Mouse (Mus musculus) neural tube, embryonic 12.5 days (tissue): ENCODE results near the gene Rin3. TPM values are rescaled to one million over a fixed set of nuclear protein-coding genes. Genes with fewer than 3 reads are reported as not detected.

Source experiments
- ATAC-seq: fragments of 200-750 bp; cut with Nextera tagmentation; 2 replicates; pipeline ENCODE4 v1.8.0; 2017; ENCODE audit warnings: low read depth, mild to moderate bottlenecking, moderate TSS enrichment, moderate library complexity; ENCODE audit not compliant: low FRiP score
- H3K27ac ChIP-seq: fragments of 300-500 bp; sonication (generic); 2 replicates; pipeline ENCODE4 v1.5.1; 2016
- H3K27me3 ChIP-seq: fragments of 300-500 bp; sonication (generic); replicated peaks from 2 replicates; pipeline ENCODE4 v1.6.1; 2016; ENCODE audit warnings: mild to moderate bottlenecking
- H3K36me3 ChIP-seq: fragments of 300-500 bp; sonication (generic); 2 replicates; pipeline ENCODE4 v1.6.1; 2016; ENCODE audit warnings: mild to moderate bottlenecking
- H3K4me1 ChIP-seq: fragments of 300-500 bp; sonication (generic); 2 replicates; pipeline ENCODE4 v1.6.1; 2016
- H3K4me2 ChIP-seq: fragments of 300-500 bp; sonication (generic); replicated peaks from 2 replicates; pipeline ENCODE4 v1.6.1; 2016; ENCODE audit warnings: mild to moderate bottlenecking
- H3K4me3 ChIP-seq: fragments of 300-500 bp; sonication (generic); 2 replicates; pipeline ENCODE4 v1.5.1; 2016
- H3K9ac ChIP-seq: fragments of 300-500 bp; sonication (generic); 2 replicates; pipeline ENCODE4 v1.6.1; 2016; ENCODE audit warnings: mild to moderate bottlenecking
- H3K9me3 ChIP-seq: fragments of 300-500 bp; sonication (generic); 2 replicates; pipeline ENCODE4 v1.6.1; 2016; ENCODE audit warnings: mild to moderate bottlenecking
- WGBS: fragments of 180-500 bp; shearing (Covaris S2); methylation state at CpG from one replicate; pipeline ENCODE4 v1.1.7; 2016; 5-methylcytosine and 5-hydroxymethylcytosine counted together
- polyA plus RNA-seq: library from polyadenylated mRNA; unstranded; fragments of >200 nt; fragmentation: Nextera tagmentation; extraction: Ambion mirVana; gene quantifications from 2 replicates; pipeline ENCODE4 v1.2.1, GENCODE M21; 2016

Gene Rin3
- polyA plus RNA-seq, 1 experiment from 2014 or later = 5.6 TPM

GRCm38 (mm10) chr12:102367075-102367474 lies 84.2 kb downstream of the Rin3 start:
- WGBS = 76% methylated on average over 3 of the region's 3 CpGs
- Histone ChIP-seq H3K4me1 (no peaks in the 10 kb centered on the region), H3K9me3 (no peaks in the 10 kb centered on the region), H3K27me3 (no peaks in the 10 kb centered on the region), H3K9ac (no peak overlapping the region), H3K36me3 (no peaks in the 10 kb centered on the region), H3K4me3 (no peak overlapping the region), H3K27ac (no peak overlapping the region), H3K4me2 (no peak overlapping the region)
- ATAC-seq = no peak

GRCm38 (mm10) chr12:102368066-102368465 lies 85.2 kb downstream of the Rin3 start:
- Histone ChIP-seq H3K9me3 (no peaks in the 10 kb centered on the region), H3K36me3 (no peaks in the 10 kb centered on the region), H3K4me3 (no peak overlapping the region), H3K4me1 (no peaks in the 10 kb centered on the region), H3K27me3 (no peaks in the 10 kb centered on the region), H3K9ac (no peak overlapping the region), H3K27ac (no peak overlapping the region), H3K4me2 (no peak overlapping the region)
- no peak for ATAC-seq
- WGBS = 84% methylated on average over 7 of the region's 7 CpGs

GRCm38 (mm10) chr12:102368556-102368955 lies 85.7 kb downstream of the Rin3 start:
- Histone ChIP-seq H3K27ac (no peak overlapping the region), H3K9me3 (no peaks in the 10 kb centered on the region), H3K27me3 (no peaks in the 10 kb centered on the region), H3K36me3 (no peaks in the 10 kb centered on the region), H3K9ac (no peak overlapping the region), H3K4me3 (no peak overlapping the region), H3K4me2 (no peak overlapping the region), H3K4me1 (no peaks in the 10 kb centered on the region)
- ATAC-seq = no peak
- 88% methylated on average over 14 of the region's 14 CpGs for WGBS

- Histone ChIP-seq H3K4me3 (no peak overlapping the region), H3K4me1 (no peaks in the 10 kb centered on the region), H3K27me3 (no peaks in the 10 kb centered on the region), H3K4me2 (no peak overlapping the region), H3K27ac (no peak overlapping the region), H3K9ac (no peak overlapping the region), H3K9me3 (no peaks in the 10 kb centered on the region), H3K36me3 (no peaks in the 10 kb centered on the region)
- ATAC-seq = no peak
- WGBS = 86% methylated on average over 22 of the region's 22 CpGs
Measured at GRCm38 (mm10) chr12:102369488-102370235, 86.8 kb downstream of the Rin3 start.

GRCm38 (mm10) chr12:102370931-102371500 lies 88.2 kb downstream of the Rin3 start:
- H3K4me1 ChIP-seq = no peaks in the 10 kb centered on the region
- no peak overlapping the region for H3K27ac ChIP-seq
- no peak overlapping the region for H3K9ac ChIP-seq
- WGBS = 85% methylated on average over 4 of the region's 4 CpGs
- H3K36me3 ChIP-seq = no peaks in the 10 kb centered on the region
- no peak overlapping the region for H3K4me2 ChIP-seq
- no peaks in the 10 kb centered on the region for H3K27me3 ChIP-seq
- H3K4me3 ChIP-seq = no peak overlapping the region
- no peaks in the 10 kb centered on the region for H3K9me3 ChIP-seq
- no peak for ATAC-seq

- Histone ChIP-seq H3K36me3 (no peaks in the 10 kb centered on the region), H3K27ac (no peak overlapping the region), H3K27me3 (no peaks in the 10 kb centered on the region), H3K4me2 (no peak overlapping the region), H3K4me1 (no peaks in the 10 kb centered on the region), H3K4me3 (no peak overlapping the region), H3K9ac (no peak overlapping the region), H3K9me3 (no peaks in the 10 kb centered on the region)
- no peak for ATAC-seq
- WGBS = 83% methylated on average over 3 of the region's 3 CpGs
Measured at GRCm38 (mm10) chr12:102372322-102372721, 89.5 kb downstream of the Rin3 start.

- Histone ChIP-seq H3K9me3 (no peaks in the 10 kb centered on the region), H3K4me1 (no peaks in the 10 kb centered on the region), H3K9ac (no peak overlapping the region), H3K4me3 (no peak overlapping the region), H3K36me3 (no peaks in the 10 kb centered on the region), H3K4me2 (no peak overlapping the region), H3K27me3 (no peaks in the 10 kb centered on the region), H3K27ac (no peak overlapping the region)
- WGBS = 85% methylated on average over 8 of the region's 8 CpGs
- ATAC-seq = no peak
Measured at GRCm38 (mm10) chr12:102382180-102382579, 99.3 kb downstream of the Rin3 start.

- Histone ChIP-seq H3K4me2 (no peak overlapping the region), H3K4me1 (no peaks in the 10 kb centered on the region), H3K36me3 (no peaks in the 10 kb centered on the region), H3K27ac (no peak overlapping the region), H3K9ac (no peak overlapping the region), H3K4me3 (no peak overlapping the region), H3K9me3 (no peaks in the 10 kb centered on the region), H3K27me3 (no peaks in the 10 kb centered on the region)
- ATAC-seq = no peak
- 88% methylated on average over 9 of the region's 9 CpGs for WGBS
Measured at GRCm38 (mm10) chr12:102383288-102383687, 100.4 kb downstream of the Rin3 start.

- ATAC-seq = 0 out of 2 replicates have a peak, but pooled peaks have one; percentile 14
- Histone ChIP-seq H3K9me3 (no peaks in the 10 kb centered on the region), H3K36me3 (no peaks in the 10 kb centered on the region), H3K9ac (no peak overlapping the region), H3K27me3 (no peaks in the 10 kb centered on the region; the same call in 1 of the 2 replicates), H3K4me3 (no peak overlapping the region), H3K4me1 (no peaks in the 10 kb centered on the region), H3K4me2 (no peak overlapping the region), H3K27ac (no peak overlapping the region)
- 35% methylated on average over 3 of the region's 3 CpGs for WGBS
Measured at GRCm38 (mm10) chr12:102384819-102385218, 102.0 kb downstream of the Rin3 start.

GRCm38 (mm10) chr12:102387219-102387917 lies 104.5 kb downstream of the Rin3 start:
- Histone ChIP-seq H3K9ac (no peak overlapping the region), H3K4me1 (no peaks in the 10 kb centered on the region), H3K36me3 (no peaks in the 10 kb centered on the region), H3K4me3 (no peak overlapping the region), H3K27me3 (no peaks in the 10 kb centered on the region; the same call in 1 of the 2 replicates), H3K27ac (no peak overlapping the region), H3K9me3 (no peaks in the 10 kb centered on the region), H3K4me2 (no peak overlapping the region)
- 50% methylated on average over 16 of the region's 16 CpGs for WGBS
- peak; percentile 70 for ATAC-seq

GRCm38 (mm10) chr12:102390042-102390441 lies 107.2 kb downstream of the Rin3 start:
- H3K4me2 ChIP-seq = no peak overlapping the region
- H3K4me3 ChIP-seq = no peak overlapping the region
- ATAC-seq = no peak
- 30% methylated on average over 8 of the region's 8 CpGs for whole genome bisulfite sequencing
- no peaks in the 10 kb centered on the region for H3K4me1 ChIP-seq
- H3K27ac ChIP-seq = no peak overlapping the region
- H3K36me3 ChIP-seq = peaks cover 10% of the 10 kb centered on the region
- no peak overlapping the region for H3K9ac ChIP-seq
- no peaks in the 10 kb centered on the region; the same call in 1 of the 2 replicates for H3K27me3 ChIP-seq
- no peaks in the 10 kb centered on the region for H3K9me3 ChIP-seq

- 86% methylated on average over 2 of the region's 2 CpGs for WGBS
- Histone ChIP-seq H3K4me1 (peaks cover 6% of the 10 kb centered on the region), H3K4me3 (no peak overlapping the region), H3K27ac (no peak overlapping the region), H3K9ac (no peak overlapping the region), H3K4me2 (no peak overlapping the region), H3K27me3 (no peaks in the 10 kb centered on the region; the same call in 1 of the 2 replicates), H3K36me3 (peaks cover 12% of the 10 kb centered on the region), H3K9me3 (no peaks in the 10 kb centered on the region)
- no peak for ATAC-seq
Measured at GRCm38 (mm10) chr12:102391109-102391508, 108.3 kb downstream of the Rin3 start.
